Mouse (Mus musculus): ENCODE results near the gene Krtap28-13. TPM values are rescaled to one million over a fixed set of nuclear protein-coding genes. Genes with fewer than 3 reads are reported as not detected.

The Krtap28-13 gene
- polyA plus RNA-seq, 1 experiment, result not detected

- H3ac ChIP-seq (ENCODE audit: control insufficient read depth, insufficient read length, low read depth), result no peak overlapping the region
- no peaks in the 10 kb centered on the region for H3K36me3 ChIP-seq (ENCODE audit: control insufficient read depth, insufficient read depth)
- H3K79me3 ChIP-seq (ENCODE audit: low read depth), result no peaks in the 10 kb centered on the region
- peaks cover 5% of the 10 kb centered on the region for H3K27me3 ChIP-seq (ENCODE audit: control insufficient read depth, insufficient read depth, insufficient read length)
- H3K79me2 ChIP-seq (ENCODE audit: control insufficient read depth, insufficient read depth), result no peaks in the 10 kb centered on the region
- no peak overlapping the region for H3K4me3 ChIP-seq (ENCODE audit: insufficient read depth, poor library complexity, severe bottlenecking)
- TF ChIP-seq CTCF (IDR thresholded peaks at IDR 0.05; ENCODE audit: control insufficient read depth, insufficient read depth, insufficient read length), result no peak
- no peak for TF ChIP-seq MYOD1 (IDR thresholded peaks at IDR 0.05; ENCODE audit: control insufficient read depth, insufficient read length, low read depth)
- TF ChIP-seq CEBPB (IDR thresholded peaks at IDR 0.05; ENCODE audit: low read depth), result no peak
- TF ChIP-seq FOSL1 (IDR thresholded peaks at IDR 0.05; ENCODE audit: insufficient read depth, low read length, poor library complexity, severe bottlenecking), result no peak
- no peak for TF ChIP-seq MAX (IDR thresholded peaks at IDR 0.05)
- TF ChIP-seq USF1 (IDR thresholded peaks at IDR 0.05; ENCODE audit: low read depth), result no peak
- no peak for TF ChIP-seq MYOG (IDR thresholded peaks at IDR 0.05; ENCODE audit: control insufficient read depth, extremely low read depth, insufficient read length)
Observed at GRCm38 (mm10) chr1:83032508-83032907, 28.2 kb upstream of the Krtap28-13 start.

DNA sequence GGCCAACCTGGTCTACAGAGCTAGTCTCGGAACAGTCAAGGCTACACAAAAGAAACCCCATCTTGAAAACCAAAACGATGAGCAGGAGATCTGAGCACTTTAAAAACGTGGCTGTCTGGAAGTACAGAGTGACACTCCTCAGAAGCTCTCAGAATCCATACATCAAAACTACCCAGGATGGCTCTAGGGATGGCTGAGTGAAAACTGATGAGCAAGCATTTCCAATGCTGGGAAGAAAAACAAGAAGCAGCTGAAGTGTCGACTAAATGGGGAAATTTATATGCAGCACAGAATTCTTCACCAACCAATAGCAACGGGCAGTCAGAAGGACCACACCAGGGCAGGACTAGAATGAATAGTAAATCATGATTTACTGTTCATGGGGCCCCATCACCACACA, 26.2 kb upstream of the Krtap28-13 start:
- Histone ChIP-seq H3K4me3 (ENCODE audit: insufficient read depth, poor library complexity, severe bottlenecking) (no peak overlapping the region), H3K27me3 (ENCODE audit: control insufficient read depth, insufficient read depth, insufficient read length) (peaks cover 18% of the 10 kb centered on the region), H3K79me2 (ENCODE audit: control insufficient read depth, insufficient read depth) (no peaks in the 10 kb centered on the region), H3ac (ENCODE audit: control insufficient read depth, insufficient read length, low read depth) (no peak overlapping the region), H3K79me3 (ENCODE audit: low read depth) (no peaks in the 10 kb centered on the region), H3K36me3 (ENCODE audit: control insufficient read depth, insufficient read depth) (no peaks in the 10 kb centered on the region)
- TF ChIP-seq MYOD1 (IDR thresholded peaks at IDR 0.05; ENCODE audit: control insufficient read depth, insufficient read length, low read depth), result no peak
- TF ChIP-seq CTCF (IDR thresholded peaks at IDR 0.05; ENCODE audit: control insufficient read depth, insufficient read depth, insufficient read length), result no peak
- TF ChIP-seq FOSL1 (IDR thresholded peaks at IDR 0.05; ENCODE audit: insufficient read depth, low read length, poor library complexity, severe bottlenecking), result no peak
- no peak for TF ChIP-seq MAX (IDR thresholded peaks at IDR 0.05)
- no peak for TF ChIP-seq CEBPB (IDR thresholded peaks at IDR 0.05; ENCODE audit: low read depth)
- no peak for TF ChIP-seq USF1 (IDR thresholded peaks at IDR 0.05; ENCODE audit: low read depth)
- no peak for TF ChIP-seq MYOG (IDR thresholded peaks at IDR 0.05; ENCODE audit: control insufficient read depth, extremely low read depth, insufficient read length)

DNA sequence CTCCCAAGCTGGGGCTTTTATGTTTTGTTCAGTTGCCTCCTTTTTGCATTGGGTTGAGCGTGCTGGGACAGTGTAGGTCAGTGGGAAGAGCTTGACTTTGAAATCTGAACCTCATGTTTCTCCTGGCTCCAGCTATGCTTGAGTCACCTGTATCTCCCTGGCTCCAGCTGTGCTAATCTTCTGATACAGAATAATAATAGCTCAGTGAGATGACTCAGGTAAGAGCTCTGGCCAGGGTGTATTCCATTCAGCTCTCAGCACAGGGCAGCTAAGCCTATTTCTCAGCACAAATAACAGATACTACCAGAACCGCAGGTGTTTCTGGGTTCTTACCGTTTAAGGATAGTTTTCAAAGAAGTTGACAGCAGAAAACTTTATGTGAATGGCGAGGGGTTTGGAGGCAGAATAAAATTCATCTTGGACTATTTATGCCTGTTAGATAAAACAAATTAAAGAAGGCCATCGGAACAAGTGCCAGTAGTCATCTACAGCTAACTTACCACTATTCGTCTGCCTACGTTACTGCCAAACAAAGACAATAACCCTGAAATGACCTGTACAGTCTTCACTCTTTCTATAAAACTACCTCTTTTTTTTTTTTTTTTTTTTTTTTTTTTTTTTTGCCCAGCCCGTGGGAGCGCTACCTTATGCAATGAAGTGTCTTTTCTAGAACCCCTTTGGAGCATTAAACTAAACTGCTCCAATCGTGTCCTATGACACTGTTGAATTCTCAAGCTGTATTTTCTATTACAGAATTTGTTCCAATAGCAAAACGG, 23.6 kb upstream of the Krtap28-13 start:
- Histone ChIP-seq H3K27me3 (ENCODE audit: control insufficient read depth, insufficient read depth, insufficient read length) (peaks cover 24% of the 10 kb centered on the region), H3K79me3 (ENCODE audit: low read depth) (no peaks in the 10 kb centered on the region), H3K4me3 (ENCODE audit: insufficient read depth, poor library complexity, severe bottlenecking) (no peak overlapping the region), H3ac (ENCODE audit: control insufficient read depth, insufficient read length, low read depth) (no peak overlapping the region), H3K36me3 (ENCODE audit: control insufficient read depth, insufficient read depth) (no peaks in the 10 kb centered on the region), H3K79me2 (ENCODE audit: control insufficient read depth, insufficient read depth) (no peaks in the 10 kb centered on the region)
- TF ChIP-seq USF1 (IDR thresholded peaks at IDR 0.05; ENCODE audit: low read depth), result no peak
- no peak for TF ChIP-seq MYOD1 (IDR thresholded peaks at IDR 0.05; ENCODE audit: control insufficient read depth, insufficient read length, low read depth)
- TF ChIP-seq CTCF (IDR thresholded peaks at IDR 0.05; ENCODE audit: control insufficient read depth, insufficient read depth, insufficient read length), result no peak
- no peak for TF ChIP-seq MYOG (IDR thresholded peaks at IDR 0.05; ENCODE audit: control insufficient read depth, extremely low read depth, insufficient read length)
- TF ChIP-seq FOSL1 (IDR thresholded peaks at IDR 0.05; ENCODE audit: insufficient read depth, low read length, poor library complexity, severe bottlenecking), result no peak
- TF ChIP-seq MAX (IDR thresholded peaks at IDR 0.05), result no peak
- TF ChIP-seq CEBPB (IDR thresholded peaks at IDR 0.05; ENCODE audit: low read depth), result no peak

- Histone ChIP-seq H3K27me3 (ENCODE audit: control insufficient read depth, insufficient read depth, insufficient read length) (peaks cover 26% of the 10 kb centered on the region), H3K36me3 (ENCODE audit: control insufficient read depth, insufficient read depth) (no peaks in the 10 kb centered on the region), H3ac (ENCODE audit: control insufficient read depth, insufficient read length, low read depth) (no peak within 1 kb of the TSS), H3K79me3 (ENCODE audit: low read depth) (no peaks in the 10 kb centered on the region), H3K79me2 (ENCODE audit: control insufficient read depth, insufficient read depth) (no peaks in the 10 kb centered on the region), H3K4me3 (ENCODE audit: insufficient read depth, poor library complexity, severe bottlenecking) (no peak within 1 kb of the TSS)
- TF ChIP-seq MYOD1 (IDR thresholded peaks at IDR 0.05; ENCODE audit: control insufficient read depth, insufficient read length, low read depth), result no peak
Observed at GRCm38 (mm10) chr1:83038109-83038672, 22.5 kb upstream of the Krtap28-13 start, which contains the start of gene Slc19a3. TSS of gene Slc19a3 (minus strand) at chr1:83038448.

GRCm38 (mm10) chr1:83039080-83039479, 21.6 kb upstream of the Krtap28-13 start:
- Histone ChIP-seq H3K79me2 (ENCODE audit: control insufficient read depth, insufficient read depth) (no peaks in the 10 kb centered on the region), H3K4me3 (ENCODE audit: insufficient read depth, poor library complexity, severe bottlenecking) (no peak overlapping the region), H3K27me3 (ENCODE audit: control insufficient read depth, insufficient read depth, insufficient read length) (peaks cover 26% of the 10 kb centered on the region), H3K36me3 (ENCODE audit: control insufficient read depth, insufficient read depth) (no peaks in the 10 kb centered on the region), H3ac (ENCODE audit: control insufficient read depth, insufficient read length, low read depth) (no peak overlapping the region), H3K79me3 (ENCODE audit: low read depth) (no peaks in the 10 kb centered on the region)
- no peak for TF ChIP-seq MYOD1 (IDR thresholded peaks at IDR 0.05; ENCODE audit: control insufficient read depth, insufficient read length, low read depth)
- no peak for TF ChIP-seq USF1 (IDR thresholded peaks at IDR 0.05; ENCODE audit: low read depth)
- TF ChIP-seq MAX (IDR thresholded peaks at IDR 0.05), result no peak
- no peak for TF ChIP-seq MYOG (IDR thresholded peaks at IDR 0.05; ENCODE audit: control insufficient read depth, extremely low read depth, insufficient read length)

DNA sequence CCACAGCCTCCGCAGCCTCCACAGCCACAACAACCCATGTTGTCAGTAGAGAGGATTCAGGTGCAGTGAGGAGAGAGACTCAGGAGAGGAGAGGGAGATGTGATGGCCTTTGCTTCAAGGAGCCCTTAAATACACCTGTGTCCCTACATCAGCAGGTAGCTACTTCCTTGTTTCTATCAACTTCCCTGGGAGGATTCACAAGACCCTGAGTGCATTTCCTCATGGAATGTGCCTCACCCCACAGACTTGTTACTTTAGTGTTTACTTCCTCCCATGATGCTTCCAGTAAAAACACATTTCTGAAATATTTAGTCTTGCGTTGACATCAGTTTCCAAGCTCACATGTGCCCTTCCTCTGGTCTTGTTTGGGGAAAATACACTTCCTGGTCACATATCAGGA, 18.4 kb upstream of the Krtap28-13 start, which contains the start of gene Krtap28-10:
Gene Krtap28-10 (minus strand): TSS at position 101 of the 400 bp plus-strand sequence.
- TF ChIP-seq FOSL1 (IDR thresholded peaks at IDR 0.05; ENCODE audit: insufficient read depth, low read length, poor library complexity, severe bottlenecking) (no peak), CTCF (IDR thresholded peaks at IDR 0.05; ENCODE audit: control insufficient read depth, insufficient read depth, insufficient read length) (no peak), MAX (IDR thresholded peaks at IDR 0.05) (no peak), MYOG (IDR thresholded peaks at IDR 0.05; ENCODE audit: control insufficient read depth, extremely low read depth, insufficient read length) (no peak), MYOD1 (IDR thresholded peaks at IDR 0.05; ENCODE audit: control insufficient read depth, insufficient read length, low read depth) (no peak), USF1 (IDR thresholded peaks at IDR 0.05; ENCODE audit: low read depth) (no peak), CEBPB (IDR thresholded peaks at IDR 0.05; ENCODE audit: low read depth) (no peak)
- H3K36me3 ChIP-seq (ENCODE audit: control insufficient read depth, insufficient read depth), result no peaks in the 10 kb centered on the region
- H3ac ChIP-seq (ENCODE audit: control insufficient read depth, insufficient read length, low read depth), result no peak within 1 kb of the TSS
- H3K79me3 ChIP-seq (ENCODE audit: low read depth), result no peaks in the 10 kb centered on the region
- H3K4me3 ChIP-seq (ENCODE audit: insufficient read depth, poor library complexity, severe bottlenecking), result no peak within 1 kb of the TSS
- no peaks in the 10 kb centered on the region for H3K79me2 ChIP-seq (ENCODE audit: control insufficient read depth, insufficient read depth)
- peaks cover 34% of the 10 kb centered on the region for H3K27me3 ChIP-seq (ENCODE audit: control insufficient read depth, insufficient read depth, insufficient read length)
